Mouse (Mus musculus): ENCODE data around the gene Tradd. TPM values are rescaled to one million over a fixed set of nuclear protein-coding genes. Genes with fewer than 3 reads are reported as not detected.

Tradd gene
- total RNA-seq, 2 experiments from 2014 or later, result 12.9 to 13.3 TPM

- DNase-seq, result no peak
Measured at GRCm38 (mm10) chr8:105270101-105270915, 5.9 kb upstream of the Tradd start.

- peak; percentile 82 for DNase-seq
Measured at GRCm38 (mm10) chr8:105269461-105269947, 5.1 kb upstream of the Tradd start, which contains the start of gene Hsf4. Gene Hsf4, plus strand, starts transcription at chr8:105269801.

GRCm38 (mm10) chr8:105269075-105269458 lies 4.7 kb upstream of the Tradd start:
- DNase-seq, result peak; percentile 35

- peak; percentile 49 for DNase-seq
Measured at GRCm38 (mm10) chr8:105268342-105269074, 4.1 kb upstream of the Tradd start.

- no peak for DNase-seq
Measured at GRCm38 (mm10) chr8:105266775-105267174, 2.4 kb upstream of the Tradd start.

GRCm38 (mm10) chr8:105265128-105265527 lies 719 bp upstream of the Tradd start:
- DNase-seq, result no peak

GRCm38 (mm10) chr8:105263244-105263912 lies 1.0 kb downstream of the Tradd start:
- no peak for DNase-seq

- DNase-seq, result no peak
Measured at GRCm38 (mm10) chr8:105261326-105261980, 3.0 kb downstream of the Tradd start.

GRCm38 (mm10) chr8:105260371-105261099 lies 3.9 kb downstream of the Tradd start:
- no peak for DNase-seq

- peak; percentile 90 for DNase-seq
Measured at GRCm38 (mm10) chr8:105259721-105260320, 4.6 kb downstream of the Tradd start.

GRCm38 (mm10) chr8:105258911-105259720 lies 5.3 kb downstream of the Tradd start:
- DNase-seq, result peak; percentile 38

GRCm38 (mm10) chr8:105257318-105258114 lies 6.9 kb downstream of the Tradd start:
- DNase-seq, result no peak

GRCm38 (mm10) chr8:105254966-105255350 lies 9.5 kb downstream of the Tradd start, which contains the start of gene B3gnt9:
Gene B3gnt9, minus strand, starts transcription at chr8:105255153.
- DNase-seq, result peak; percentile 62

GRCm38 (mm10) chr8:105254152-105254965 lies 10.1 kb downstream of the Tradd start:
- DNase-seq, result peak; percentile 94

GRCm38 (mm10) chr8:105253766-105254151 lies 10.7 kb downstream of the Tradd start:
- DNase-seq, result no peak

- DNase-seq, result no peak
Measured at GRCm38 (mm10) chr8:105252680-105253537, 11.5 kb downstream of the Tradd start.

GRCm38 (mm10) chr8:105251954-105252353 lies 12.5 kb downstream of the Tradd start:
- DNase-seq, result no peak

Measured in adrenal gland, postnatal 10 days (tissue).